Mouse (Mus musculus) heart, adult 8-10 months (tissue): ENCODE results near the gene Kat2b. TPM values are rescaled to one million over a fixed set of nuclear protein-coding genes. Genes with fewer than 3 reads are reported as not detected.
"Not testable (repeated sequence)": the region's sequence is repeated elsewhere in the genome, so short reads cannot be mapped to it uniquely, and the experiment has no call there.

Experiments
- DNase-seq: peaks from one replicate; pipeline ENCODE4 v3.0.0; 2022; ENCODE audit warnings: low spot score
- total RNA-seq, 4 experiments: library from RNA; stranded (reverse); gene quantifications; 2 replicates each; pipeline ENCODE4 v1.2.4; 2022

Kat2b gene
- total RNA-seq, result 100 to 1,000 TPM in 1 of 4 experiments, 10 to 100 TPM in 3; 78.8 to 106 (median 88.9) TPM

GRCm38 (mm10) chr17:53566161-53566918, at the start of gene Kat2b:
Kat2b (plus strand) TSS chr17:53566861.
- peak; percentile 73 for DNase-seq

- no peak for DNase-seq
Observed at GRCm38 (mm10) chr17:53519364-53519763, 47.3 kb upstream of the Kat2b start.

GRCm38 (mm10) chr17:53520509-53520908, 46.2 kb upstream of the Kat2b start:
- no peak for DNase-seq

- DNase-seq, result no peak
Observed at GRCm38 (mm10) chr17:53528034-53528433, 38.6 kb upstream of the Kat2b start.

- DNase-seq, result no peak
Observed at GRCm38 (mm10) chr17:53531160-53531559, 35.5 kb upstream of the Kat2b start.

- no peak for DNase-seq
Observed at GRCm38 (mm10) chr17:53532425-53532824, 34.2 kb upstream of the Kat2b start.

- DNase-seq, result not testable (repeated sequence)
Observed at GRCm38 (mm10) chr17:53539351-53539750, 27.3 kb upstream of the Kat2b start, which contains the start of gene Pp2d1. Pp2d1 (minus strand) TSS chr17:53539451.

- no peak for DNase-seq
Observed at GRCm38 (mm10) chr17:53542536-53542935, 24.1 kb upstream of the Kat2b start.

- DNase-seq, result peak; percentile 36
Observed at GRCm38 (mm10) chr17:53543591-53544324, 22.9 kb upstream of the Kat2b start.

- no peak for DNase-seq
Observed at GRCm38 (mm10) chr17:53551306-53552299, 15.1 kb upstream of the Kat2b start.

- no peak for DNase-seq
Observed at GRCm38 (mm10) chr17:53554088-53554487, 12.6 kb upstream of the Kat2b start.

- no peak for DNase-seq
Observed at GRCm38 (mm10) chr17:53554813-53555212, 11.8 kb upstream of the Kat2b start.

- DNase-seq, result no peak
Observed at GRCm38 (mm10) chr17:53557443-53557842, 9.2 kb upstream of the Kat2b start.

GRCm38 (mm10) chr17:53559646-53560045, 7.0 kb upstream of the Kat2b start:
- no peak for DNase-seq

GRCm38 (mm10) chr17:53561458-53562029, 5.1 kb upstream of the Kat2b start:
- DNase-seq, result no peak

- no peak for DNase-seq
Observed at GRCm38 (mm10) chr17:53564837-53565236, 1.8 kb upstream of the Kat2b start.

- DNase-seq, result peak; percentile 73
Observed at GRCm38 (mm10) chr17:53566919-53567345, 271 bp downstream of the Kat2b start.

- DNase-seq, result no peak
Observed at GRCm38 (mm10) chr17:53567346-53568101, 863 bp downstream of the Kat2b start.

- DNase-seq, result peak; percentile 89
Observed at GRCm38 (mm10) chr17:53568118-53568517, 1.5 kb downstream of the Kat2b start.

GRCm38 (mm10) chr17:53568734-53569386, 2.2 kb downstream of the Kat2b start:
- DNase-seq, result no peak
